Mouse (Mus musculus) heart, embryonic 10.5 days (tissue): Measurements from ENCODE around the gene Ctxn1. TPM values are rescaled to one million over a fixed set of nuclear protein-coding genes. Genes with fewer than 3 reads are reported as not detected.
"Not testable (repeated sequence)": the region's sequence is repeated elsewhere in the genome, so short reads cannot be mapped to it uniquely, and the experiment has no call there.

Source experiments
- DNase-seq: peaks from one replicate; pipeline ENCODE4 v3.0.0-alpha.2; 2017; ENCODE audit warnings: low spot score
- H3K27ac ChIP-seq: fragments of 300-500 bp; sonication (generic); 2 replicates; pipeline ENCODE4 v1.5.1; 2016; ENCODE audit warnings: mild to moderate bottlenecking
- H3K27me3 ChIP-seq: fragments of 300-500 bp; sonication (generic); 2 replicates; pipeline ENCODE4 v1.6.1; 2016; ENCODE audit warnings: mild to moderate bottlenecking; ENCODE audit not compliant: poor library complexity, insufficient read depth, severe bottlenecking
- H3K36me3 ChIP-seq: fragments of 300-500 bp; sonication (generic); 2 replicates; pipeline ENCODE4 v1.6.1; 2016; ENCODE audit warnings: mild to moderate bottlenecking, moderate library complexity
- H3K4me1 ChIP-seq: fragments of 300-500 bp; sonication (generic); 2 replicates; pipeline ENCODE4 v1.6.1; 2016; ENCODE audit warnings: mild to moderate bottlenecking
- H3K4me3 ChIP-seq: fragments of 300-500 bp; sonication (generic); 2 replicates; pipeline ENCODE4 v1.5.1; 2016; ENCODE audit warnings: mild to moderate bottlenecking, moderate library complexity
- H3K9me3 ChIP-seq: fragments of 300-500 bp; sonication (generic); 2 replicates; pipeline ENCODE4 v1.6.1; 2016; ENCODE audit warnings: mild to moderate bottlenecking, moderate library complexity
- WGBS: fragments of 180-500 bp; shearing (Covaris S2); methylation state at CpG from one replicate; pipeline ENCODE4 v1.1.7; 2016; 5-methylcytosine and 5-hydroxymethylcytosine counted together
- polyA plus RNA-seq: library from polyadenylated mRNA; unstranded; fragments of >200 nt; fragmentation: Nextera tagmentation; extraction: Ambion mirVana; gene quantifications from 2 replicates; pipeline ENCODE4 v1.2.1, GENCODE M21; 2016

Ctxn1 gene
- polyA plus RNA-seq, 1 experiment from 2014 or later, result 59.1 TPM

- H3K9me3 ChIP-seq, result no peaks in the 10 kb centered on the region
- H3K27me3 ChIP-seq, result no peaks in the 10 kb centered on the region
- peak overlapping the region; percentile 85 for H3K4me3 ChIP-seq
- DNase-seq, result peak; percentile 85
- H3K36me3 ChIP-seq, result peaks cover 76% of the 10 kb centered on the region
- H3K4me1 ChIP-seq, result peaks cover 37% of the 10 kb centered on the region
- WGBS, result under 1% methylated on average over 32 of the region's 32 CpGs
- H3K27ac ChIP-seq, result peak overlapping the region; percentile 92
Measured at GRCm38 (mm10) chr8:4258678-4259077, 396 bp downstream of the Ctxn1 start.

- no peaks in the 10 kb centered on the region for H3K27me3 ChIP-seq
- peaks cover 72% of the 10 kb centered on the region for H3K36me3 ChIP-seq
- no peaks in the 10 kb centered on the region for H3K9me3 ChIP-seq
- H3K4me3 ChIP-seq, result peak overlapping the region; percentile 85
- peaks cover 40% of the 10 kb centered on the region for H3K4me1 ChIP-seq
- peak; percentile 91 for DNase-seq
- peak overlapping the region; percentile 92 for H3K27ac ChIP-seq
- WGBS, result 2% methylated on average over 35 of the region's 35 CpGs
Measured at GRCm38 (mm10) chr8:4258233-4258632, 841 bp downstream of the Ctxn1 start.

- no peak for DNase-seq
- Histone ChIP-seq H3K4me1 (peaks cover 45% of the 10 kb centered on the region), H3K27me3 (no peaks in the 10 kb centered on the region), H3K36me3 (peaks cover 63% of the 10 kb centered on the region), H3K4me3 (peak overlapping the region; percentile 85; the same call in 1 of the 2 replicates), H3K27ac (0 out of 2 replicates have a peak overlapping the region, but pooled peaks have one; percentile 12), H3K9me3 (no peaks in the 10 kb centered on the region)
- WGBS, result 83% methylated on average over 4 of the region's 4 CpGs
Measured at GRCm38 (mm10) chr8:4257350-4257749, 1.7 kb downstream of the Ctxn1 start.

GRCm38 (mm10) chr8:4256911-4257310, 2.2 kb downstream of the Ctxn1 start:
- H3K4me1 ChIP-seq, result peaks cover 48% of the 10 kb centered on the region
- 0 out of 2 replicates have a peak overlapping the region, but pooled peaks have one; percentile 12 for H3K27ac ChIP-seq
- no peaks in the 10 kb centered on the region for H3K9me3 ChIP-seq
- no peak for DNase-seq
- WGBS, result 56% methylated on average over 4 of the region's 4 CpGs
- H3K27me3 ChIP-seq, result no peaks in the 10 kb centered on the region
- H3K36me3 ChIP-seq, result peaks cover 59% of the 10 kb centered on the region
- H3K4me3 ChIP-seq, result no peak overlapping the region

- WGBS, result 86% methylated on average over 7 of the region's 7 CpGs
- DNase-seq, H3K27me3 ChIP-seq, H3K27ac ChIP-seq, H3K9me3 ChIP-seq, H3K4me3 ChIP-seq: not testable (repeated sequence)
- peaks cover 45% of the 10 kb centered on the region for H3K36me3 ChIP-seq
- H3K4me1 ChIP-seq, result peaks cover 52% of the 10 kb centered on the region
Measured at GRCm38 (mm10) chr8:4255471-4255870, 3.6 kb downstream of the Ctxn1 start.

GRCm38 (mm10) chr8:4254001-4254400, 5.1 kb downstream of the Ctxn1 start:
- H3K27ac ChIP-seq, result no peak overlapping the region

GRCm38 (mm10) chr8:4252934-4253841, 5.9 kb downstream of the Ctxn1 start, which contains the start of gene Snapc2:
TSS of gene Snapc2 (plus strand) at chr8:4253080.
- Histone ChIP-seq H3K4me3 (peak within 1 kb of the TSS; percentile 82), H3K9me3 (no peaks in the 10 kb centered on the region), H3K4me1 (peaks cover 59% of the 10 kb centered on the region), H3K27me3 (no peaks in the 10 kb centered on the region), H3K36me3 (peaks cover 37% of the 10 kb centered on the region), H3K27ac (peak within 1 kb of the TSS; percentile 94)
- DNase-seq, result peak; percentile 96
- under 1% methylated on average over 69 of the region's 69 CpGs for WGBS

More at GRCm38 (mm10) chr8:4254001-4254400, 5.1 kb downstream of the Ctxn1 start:
- 69% methylated on average over 6 of the region's 6 CpGs for WGBS
- peaks cover 37% of the 10 kb centered on the region for H3K36me3 ChIP-seq
- no peak for DNase-seq
- peaks cover 57% of the 10 kb centered on the region for H3K4me1 ChIP-seq
- H3K27me3 ChIP-seq, result no peaks in the 10 kb centered on the region
- peak overlapping the region; percentile 82 for H3K4me3 ChIP-seq
- H3K9me3 ChIP-seq, result no peaks in the 10 kb centered on the region

GRCm38 (mm10) chr8:4252116-4252760, 6.8 kb downstream of the Ctxn1 start:
- H3K4me1 ChIP-seq, result peaks cover 51% of the 10 kb centered on the region
- no peaks in the 10 kb centered on the region for H3K9me3 ChIP-seq
- no peak for DNase-seq
- WGBS, result 43% methylated on average over 8 of the region's 8 CpGs
- peak overlapping the region; percentile 82 for H3K4me3 ChIP-seq
- H3K36me3 ChIP-seq, result peaks cover 42% of the 10 kb centered on the region
- H3K27ac ChIP-seq, result peak overlapping the region; percentile 94
- H3K27me3 ChIP-seq, result no peaks in the 10 kb centered on the region

- 0 out of 2 replicates have a peak overlapping the region, but pooled peaks have one; percentile 8 for H3K4me3 ChIP-seq
- H3K4me1 ChIP-seq, result peaks cover 45% of the 10 kb centered on the region
- peak overlapping the region; percentile 70; the same call in 1 of the 2 replicates for H3K27ac ChIP-seq
- 30% methylated on average over 26 of the region's 26 CpGs for WGBS
- peak; percentile 93 for DNase-seq
- no peaks in the 10 kb centered on the region for H3K27me3 ChIP-seq
- peaks cover 42% of the 10 kb centered on the region for H3K36me3 ChIP-seq
- no peaks in the 10 kb centered on the region for H3K9me3 ChIP-seq
Measured at GRCm38 (mm10) chr8:4250306-4250970, 8.6 kb downstream of the Ctxn1 start.

- peak; percentile 86 for DNase-seq
- Histone ChIP-seq H3K9me3 (no peaks in the 10 kb centered on the region), H3K4me1 (peaks cover 42% of the 10 kb centered on the region), H3K27me3 (no peaks in the 10 kb centered on the region), H3K4me3 (peak overlapping the region; percentile 45), H3K27ac (peak overlapping the region; percentile 81), H3K36me3 (peaks cover 42% of the 10 kb centered on the region)
- WGBS, result 11% methylated on average over 29 of the region's 29 CpGs
Measured at GRCm38 (mm10) chr8:4249213-4249612, 9.9 kb downstream of the Ctxn1 start.

- Histone ChIP-seq H3K27ac (peak within 1 kb of the TSS; percentile 81), H3K36me3 (peaks cover 52% of the 10 kb centered on the region), H3K9me3 (no peaks in the 10 kb centered on the region), H3K27me3 (no peaks in the 10 kb centered on the region), H3K4me3 (peak within 1 kb of the TSS; percentile 45), H3K4me1 (peaks cover 34% of the 10 kb centered on the region)
- no peak for DNase-seq
- WGBS, result 86% methylated on average over 15 of the region's 15 CpGs
Measured at GRCm38 (mm10) chr8:4247951-4248540, 11.0 kb downstream of the Ctxn1 start, which contains the start of gene Tgfbr3l. TSS of gene Tgfbr3l (plus strand) at chr8:4248214.

GRCm38 (mm10) chr8:4247241-4247640, 11.8 kb downstream of the Ctxn1 start:
- DNase-seq, result no peak
- Histone ChIP-seq H3K27me3 (no peaks in the 10 kb centered on the region), H3K36me3 (peaks cover 60% of the 10 kb centered on the region), H3K9me3 (no peaks in the 10 kb centered on the region), H3K4me3 (no peak overlapping the region), H3K27ac (no peak overlapping the region), H3K4me1 (peaks cover 27% of the 10 kb centered on the region)
- WGBS, result 86% methylated on average over 8 of the region's 8 CpGs
